ENCODE assay signal across 26 mouse cellular contexts in genomic region chr1:37332756-37333155, GRCm38 (mm10). TPM values are rescaled to one million over a fixed set of nuclear protein-coding genes. Genes with fewer than 3 reads are reported as not detected.
DNase-seq lines count a peak whose midpoint lies in the region; ATAC-seq and TF ChIP-seq lines count a peak whose summit lies in the region.
"Had no signal": no experiment of that assay in that cellular context is flagged by ENCODE, and none has a peak within 500 bp of the region (broad histone marks: within the 10 kb centered on the region; RNA-seq: fewer than 3 reads in every experiment).

No protein-coding gene starts in this region.

- 63% methylated on average over 3 of the region's 3 CpGs for WGBS in hindbrain, embryonic 16.5 days
- 83% methylated on average over 3 of the region's 3 CpGs for WGBS in hindbrain, embryonic 11.5 days
- WGBS in lung, postnatal 0 days: 59% methylated on average over 3 of the region's 3 CpGs

- no peak for ATAC-seq in cerebellum, adult (ENCODE audit: insufficient number of reproducible peaks, low FRiP score, low TSS enrichment)
- ATAC-seq in hindbrain, embryonic 16.5 days: peak; percentile 63
- ATAC-seq in hindbrain, embryonic 11.5 days (ENCODE audit: low FRiP score): no peak
- ATAC-seq in lung, postnatal 0 days: no peak
- ATAC-seq: intestine, postnatal 0 days had no signal

- no peak overlapping the region for H3K4me2 ChIP-seq in hindbrain, embryonic 16.5 days (ENCODE audit: low read length)
- H3K4me2 ChIP-seq in hindbrain, embryonic 11.5 days (replicated peaks; ENCODE audit: low read depth, low read length): no peak overlapping the region
- no peak overlapping the region for H3K4me2 ChIP-seq in lung, postnatal 0 days (replicated peaks; ENCODE audit: low read depth, low read length)
- H3K4me2 ChIP-seq: forebrain, embryonic 12.5 days; heart, embryonic 12.5 days; neural tube, embryonic 12.5 days had no signal

- TF ChIP-seq EP300 in lung, postnatal 0 days (IDR thresholded peaks at IDR 0.05): no peak

- H3K9me3 ChIP-seq in hindbrain, embryonic 16.5 days (ENCODE audit: control insufficient read depth, low read length): no peaks in the 10 kb centered on the region
- H3K9me3 ChIP-seq in hindbrain, embryonic 11.5 days (ENCODE audit: control insufficient read depth, low read length): no peaks in the 10 kb centered on the region
- H3K9me3 ChIP-seq in lung, postnatal 0 days (ENCODE audit: low read length): no peaks in the 10 kb centered on the region

- no peaks in the 10 kb centered on the region for H3K27me3 ChIP-seq in hindbrain, embryonic 16.5 days (replicated peaks; ENCODE audit: control insufficient read depth, insufficient read depth, low read length)
- H3K27me3 ChIP-seq in hindbrain, embryonic 11.5 days (ENCODE audit: control insufficient read depth, insufficient read depth, low read length): no peaks in the 10 kb centered on the region
- H3K27me3 ChIP-seq in lung, postnatal 0 days (replicated peaks; ENCODE audit: insufficient read depth, low read length): no peaks in the 10 kb centered on the region
- H3K27me3 ChIP-seq: forebrain, embryonic 12.5 days; heart, embryonic 12.5 days; neural tube, embryonic 12.5 days had no signal

- DNase-seq in cerebellum, postnatal 14 days: peak; percentile 70 to 72
- DNase-seq in hindbrain, embryonic 11.5 days (ENCODE audit: low spot score): no peak
- DNase-seq in retina, postnatal 1 day: peak; percentile 23
- no peak for DNase-seq in retina, embryonic 14.5 days (ENCODE audit: low spot score)
- no peak for DNase-seq in lung, postnatal 0 days (ENCODE audit: low spot score)
- DNase-seq: adrenal gland, postnatal 14 days; cerebellum, adult 9-10 months; heart, adult 2 months; heart, postnatal 4 days; kidney, adult 9 months; kidney, postnatal 10 days; layer of hippocampus, postnatal 36 days; liver; lung, adult 2 months; lung, postnatal 14 days; midbrain, embryonic 14.5 days; right cerebral cortex, postnatal 14 days; thymus, postnatal 25 days had no signal

- H3K4me3 ChIP-seq in hindbrain, embryonic 16.5 days (ENCODE audit: low read length): no peak overlapping the region
- H3K4me3 ChIP-seq in hindbrain, embryonic 11.5 days (ENCODE audit: low read depth, low read length): no peak overlapping the region
- no peak overlapping the region for H3K4me3 ChIP-seq in lung, postnatal 0 days (ENCODE audit: low read depth, low read length)
- H3K4me3 ChIP-seq: erythroblast, embryonic 14.5 days; forebrain, embryonic 12.5 days; heart, adult 2 months; heart, embryonic 12.5 days; neural tube, embryonic 12.5 days had no signal

- H3K4me1 ChIP-seq in hindbrain, embryonic 16.5 days (ENCODE audit: control insufficient read depth, insufficient read depth, low read depth, low read length): peaks cover 3% of the 10 kb centered on the region; the same call in 1 of the 2 replicates
- no peaks in the 10 kb centered on the region for H3K4me1 ChIP-seq in hindbrain, embryonic 11.5 days (replicated peaks; ENCODE audit: control insufficient read depth, insufficient read depth, low read length)
- no peaks in the 10 kb centered on the region for H3K4me1 ChIP-seq in lung, postnatal 0 days (ENCODE audit: insufficient read depth, low read depth, low read length)
- H3K4me1 ChIP-seq: neural tube, embryonic 12.5 days had no signal

- no peak for TF ChIP-seq CTCF in lung, postnatal 0 days (IDR thresholded peaks at IDR 0.05)

- H3K27ac ChIP-seq in hindbrain, embryonic 16.5 days (ENCODE audit: low read depth, low read length): no peak overlapping the region
- no peak overlapping the region for H3K27ac ChIP-seq in hindbrain, embryonic 11.5 days (ENCODE audit: low read depth, low read length)
- no peak overlapping the region for H3K27ac ChIP-seq in lung, postnatal 0 days (ENCODE audit: low read length)
- H3K27ac ChIP-seq: forebrain, embryonic 12.5 days; heart, adult 2 months; liver, embryonic 14.5 days; neural tube, embryonic 12.5 days had no signal

- no peak overlapping the region for H3K9ac ChIP-seq in hindbrain, embryonic 16.5 days (ENCODE audit: low read depth, low read length)
- H3K9ac ChIP-seq in hindbrain, embryonic 11.5 days (ENCODE audit: low read depth, low read length): no peak overlapping the region
- H3K9ac ChIP-seq in lung, postnatal 0 days (replicated peaks; ENCODE audit: low read depth): no peak overlapping the region
- H3K9ac ChIP-seq: forebrain, embryonic 12.5 days; heart, embryonic 12.5 days; liver, embryonic 14.5 days; neural tube, embryonic 12.5 days had no signal

- H3K36me3 ChIP-seq in hindbrain, embryonic 16.5 days (ENCODE audit: control insufficient read depth, insufficient read depth, low read length): no peaks in the 10 kb centered on the region; the same call in 1 of the 2 replicates
- H3K36me3 ChIP-seq in hindbrain, embryonic 11.5 days (ENCODE audit: control insufficient read depth, insufficient read depth, low read length): no peaks in the 10 kb centered on the region
- no peaks in the 10 kb centered on the region for H3K36me3 ChIP-seq in lung, postnatal 0 days (ENCODE audit: insufficient read depth, low read length)
- H3K36me3 ChIP-seq: forebrain, embryonic 12.5 days; neural tube, embryonic 12.5 days had no signal

RNA-seq across cellular contexts. Expression of gene Inpp4a, which starts 33.1 kb away (rescaled TPM):
- polyA plus RNA-seq in hindbrain, embryonic 16.5 days (2015; fragmentation: Nextera tagmentation; extraction: Ambion mirVana): 74.5 and 74.9 TPM in 2 replicates
- 22.2 and 27.2 TPM in 2 replicates for polyA plus RNA-seq in hindbrain, embryonic 11.5 days (2014; fragmentation: Nextera tagmentation; extraction: Ambion mirVana)
- 15.8 and 17.8 TPM in 2 replicates for polyA plus RNA-seq in lung, postnatal 0 days (2015; fragmentation: Nextera tagmentation; extraction: Ambion mirVana)

Comparison
In these comparisons a context has a peak if more than half of its experiments do, and no peak if none do; other contexts are left out.
1. DNase-seq: peak in cerebellum, postnatal 14 days (2 of 2) and retina, postnatal 1 day (single experiment); none in hindbrain, embryonic 11.5 days (single experiment), retina, embryonic 14.5 days (single experiment) and lung, postnatal 0 days (single experiment).